Mouse (Mus musculus) embryonic facial prominence, embryonic 12.5 days (tissue): Measurements from ENCODE around the gene Ccr9. TPM values are rescaled to one million over a fixed set of nuclear protein-coding genes. Genes with fewer than 3 reads are reported as not detected.
"Not testable (repeated sequence)": the region's sequence is repeated elsewhere in the genome, so short reads cannot be mapped to it uniquely, and the experiment has no call there.

Experiments used
- ATAC-seq: fragments of 200-750 bp; cut with Nextera tagmentation; 2 replicates; pipeline ENCODE4 v1.8.0; 2017; ENCODE audit not compliant: insufficient number of reproducible peaks, insufficient read depth, low FRiP score, low TSS enrichment
- H3K27ac ChIP-seq: fragments of 300-500 bp; sonication (generic); 2 replicates; pipeline ENCODE4 v1.5.1; 2016; ENCODE audit warnings: mild to moderate bottlenecking
- H3K27me3 ChIP-seq: fragments of 300-500 bp; sonication (generic); 2 replicates; pipeline ENCODE4 v1.6.1; 2016; ENCODE audit warnings: mild to moderate bottlenecking, moderate library complexity
- H3K36me3 ChIP-seq: fragments of 300-500 bp; sonication (generic); 2 replicates; pipeline ENCODE4 v1.6.1; 2016; ENCODE audit warnings: mild to moderate bottlenecking
- H3K4me1 ChIP-seq: fragments of 300-500 bp; sonication (generic); 2 replicates; pipeline ENCODE4 v1.6.1; 2016
- H3K4me2 ChIP-seq: fragments of 300-500 bp; sonication (generic); replicated peaks from 2 replicates; pipeline ENCODE4 v1.6.1; 2016; ENCODE audit warnings: mild to moderate bottlenecking, moderate library complexity
- H3K4me3 ChIP-seq: fragments of 300-500 bp; sonication (generic); 2 replicates; pipeline ENCODE4 v1.5.1; 2016; ENCODE audit warnings: mild to moderate bottlenecking
- H3K9ac ChIP-seq: fragments of 300-500 bp; sonication (generic); 2 replicates; pipeline ENCODE4 v1.6.1; 2016; ENCODE audit warnings: mild to moderate bottlenecking, moderate library complexity
- H3K9me3 ChIP-seq: fragments of 300-500 bp; sonication (generic); 2 replicates; pipeline ENCODE4 v1.6.1; 2016; ENCODE audit warnings: mild to moderate bottlenecking, moderate library complexity
- WGBS: fragments of 180-500 bp; shearing (Covaris S2); methylation state at CpG from one replicate; pipeline ENCODE4 v1.1.7; 2016; 5-methylcytosine and 5-hydroxymethylcytosine counted together
- polyA plus RNA-seq: library from polyadenylated mRNA; unstranded; fragments of >200 nt; fragmentation: Nextera tagmentation; extraction: Ambion mirVana; gene quantifications from 2 replicates; pipeline ENCODE4 v1.2.1, GENCODE M21; 2016

The Ccr9 gene
- polyA plus RNA-seq, 1 experiment from 2014 or later, result 0.18 TPM

GRCm38 (mm10) chr9:123762886-123763285 lies 84.6 kb downstream of the Ccr9 start:
- ATAC-seq, result no peak
- WGBS, result 80% methylated on average over 4 of the region's 4 CpGs

DNA sequence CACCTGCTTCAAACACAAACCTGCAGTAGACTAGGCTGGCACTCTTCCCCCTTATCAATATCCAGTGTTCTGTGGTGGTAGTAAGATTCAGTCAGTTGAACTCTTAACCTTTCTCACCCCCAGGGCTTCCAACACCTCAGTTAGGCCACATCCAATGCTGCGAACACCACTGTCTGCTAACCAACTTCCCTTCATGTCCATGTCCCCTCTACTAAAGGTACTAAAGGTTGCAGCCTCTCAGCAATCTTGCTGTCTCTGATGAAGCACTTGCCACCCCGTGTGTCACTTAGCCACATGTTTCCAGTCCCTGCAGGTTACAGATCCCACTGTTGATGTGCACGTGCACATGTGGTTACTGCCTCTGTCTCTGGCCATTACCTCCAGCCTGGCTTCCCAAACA lies 85.5 kb downstream of the Ccr9 start:
- no peak overlapping the region for H3K9ac ChIP-seq
- H3K9me3 ChIP-seq, result no peaks in the 10 kb centered on the region
- no peak for ATAC-seq
- no peak overlapping the region for H3K4me2 ChIP-seq
- H3K4me1 ChIP-seq, result no peaks in the 10 kb centered on the region; the same call in 1 of the 2 replicates
- H3K36me3 ChIP-seq, result no peaks in the 10 kb centered on the region
- no peak overlapping the region for H3K27ac ChIP-seq
- no peaks in the 10 kb centered on the region for H3K27me3 ChIP-seq
- WGBS, result 75% methylated on average over 3 of the region's 3 CpGs
- no peak overlapping the region for H3K4me3 ChIP-seq

More at GRCm38 (mm10) chr9:123762886-123763285, 84.6 kb downstream of the Ccr9 start:
- Histone ChIP-seq H3K4me2 (no peak overlapping the region), H3K4me3 (no peak overlapping the region), H3K36me3 (no peaks in the 10 kb centered on the region), H3K9me3 (no peaks in the 10 kb centered on the region), H3K4me1 (no peaks in the 10 kb centered on the region; the same call in 1 of the 2 replicates), H3K27ac (no peak overlapping the region), H3K27me3 (no peaks in the 10 kb centered on the region), H3K9ac (no peak overlapping the region)

- WGBS, result 84% methylated on average over 3 of the region's 3 CpGs
- H3K4me2 ChIP-seq, result no peak overlapping the region
These were observed 88.8 kb downstream of the Ccr9 start for GRCm38 (mm10) chr9:123766996-123767395.

DNA sequence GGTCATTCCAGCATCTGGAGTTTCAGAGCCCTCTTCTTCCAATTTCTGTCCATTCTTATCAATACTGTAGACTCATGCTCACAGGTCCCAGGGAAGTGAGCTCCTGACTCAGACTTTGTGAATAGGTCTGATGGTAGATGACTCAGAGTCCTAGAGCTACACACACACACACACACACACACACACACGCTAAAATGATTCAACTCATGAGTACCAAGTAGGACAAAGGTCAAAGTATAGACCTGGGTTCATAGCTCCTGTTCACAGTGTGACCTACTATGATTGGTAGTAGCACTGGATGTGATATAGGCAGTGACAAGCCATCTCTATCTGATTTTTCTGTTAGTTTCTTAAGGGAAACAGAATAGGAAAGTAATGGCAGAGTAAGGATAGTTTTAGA lies 90.2 kb downstream of the Ccr9 start:
- H3K4me1 ChIP-seq, result no peaks in the 10 kb centered on the region
- H3K36me3 ChIP-seq, result no peaks in the 10 kb centered on the region
- H3K27ac ChIP-seq, result no peak overlapping the region
- H3K27me3 ChIP-seq, result no peaks in the 10 kb centered on the region
- H3K9ac ChIP-seq, result no peak overlapping the region
- no peak overlapping the region for H3K4me2 ChIP-seq
- no peak overlapping the region for H3K4me3 ChIP-seq
- 73% methylated on average over 1 of the region's 1 CpGs for whole genome bisulfite sequencing
- H3K9me3 ChIP-seq, result no peaks in the 10 kb centered on the region
- no peak for ATAC-seq

More at GRCm38 (mm10) chr9:123766996-123767395, 88.8 kb downstream of the Ccr9 start:
- H3K4me3 ChIP-seq, result no peak overlapping the region
- no peaks in the 10 kb centered on the region for H3K36me3 ChIP-seq
- ATAC-seq, result no peak
- H3K4me1 ChIP-seq, result no peaks in the 10 kb centered on the region; the same call in 1 of the 2 replicates
- no peak overlapping the region for H3K27ac ChIP-seq
- no peaks in the 10 kb centered on the region for H3K9me3 ChIP-seq
- no peak overlapping the region for H3K9ac ChIP-seq
- H3K27me3 ChIP-seq, result no peaks in the 10 kb centered on the region

DNA sequence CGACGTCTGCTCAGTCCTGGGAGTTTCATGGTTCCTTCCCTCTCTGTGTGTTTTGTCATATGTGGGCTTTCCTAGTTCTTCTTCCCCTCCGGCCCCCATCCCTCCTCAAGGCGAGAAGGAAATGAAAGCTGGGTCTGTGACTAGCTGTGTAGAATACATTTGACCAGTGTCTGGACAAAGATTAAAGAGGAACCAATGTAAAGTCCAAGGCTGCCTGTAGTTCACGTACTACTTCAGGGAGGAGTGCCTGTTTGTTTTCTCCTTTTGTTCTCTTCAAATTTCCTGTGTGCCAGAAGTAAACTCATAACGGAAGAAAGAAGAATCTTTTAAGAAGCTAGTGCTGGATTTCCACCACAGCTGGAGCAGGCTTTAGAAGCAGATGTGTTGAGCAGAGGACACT lies 91.3 kb downstream of the Ccr9 start:
- Histone ChIP-seq H3K36me3 (no peaks in the 10 kb centered on the region), H3K4me3 (no peak overlapping the region), H3K27me3 (no peaks in the 10 kb centered on the region), H3K27ac (no peak overlapping the region), H3K4me2 (no peak overlapping the region), H3K9ac (no peak overlapping the region), H3K9me3 (no peaks in the 10 kb centered on the region), H3K4me1 (no peaks in the 10 kb centered on the region)
- no peak for ATAC-seq
- 54% methylated on average over 6 of the region's 6 CpGs for WGBS

DNA sequence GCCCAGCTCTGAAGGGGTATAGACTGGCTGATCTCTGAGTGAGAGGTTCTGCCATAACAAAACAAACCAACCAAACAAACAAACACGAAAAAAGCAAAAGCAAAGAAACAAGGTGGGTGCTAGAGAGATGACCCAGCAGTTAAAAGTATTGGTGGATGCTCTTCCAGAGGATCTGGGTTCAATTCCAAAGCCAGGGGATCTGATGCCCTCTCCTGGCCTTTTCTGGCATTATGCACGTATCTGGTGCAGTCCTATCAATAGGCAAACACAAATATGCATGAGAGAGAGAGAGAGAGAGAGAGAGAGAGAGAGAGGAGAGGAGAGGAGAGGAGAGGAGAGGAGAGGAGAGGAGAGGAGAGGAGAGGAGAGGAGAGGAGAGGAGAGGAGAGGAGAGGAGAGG lies 95.1 kb downstream of the Ccr9 start:
- H3K27ac ChIP-seq, H3K36me3 ChIP-seq, H3K27me3 ChIP-seq, H3K4me2 ChIP-seq, H3K9ac ChIP-seq, H3K4me3 ChIP-seq, H3K4me1 ChIP-seq, H3K9me3 ChIP-seq, ATAC-seq: not testable (repeated sequence)
- 33% methylated on average over 2 of the region's 2 CpGs for WGBS

DNA sequence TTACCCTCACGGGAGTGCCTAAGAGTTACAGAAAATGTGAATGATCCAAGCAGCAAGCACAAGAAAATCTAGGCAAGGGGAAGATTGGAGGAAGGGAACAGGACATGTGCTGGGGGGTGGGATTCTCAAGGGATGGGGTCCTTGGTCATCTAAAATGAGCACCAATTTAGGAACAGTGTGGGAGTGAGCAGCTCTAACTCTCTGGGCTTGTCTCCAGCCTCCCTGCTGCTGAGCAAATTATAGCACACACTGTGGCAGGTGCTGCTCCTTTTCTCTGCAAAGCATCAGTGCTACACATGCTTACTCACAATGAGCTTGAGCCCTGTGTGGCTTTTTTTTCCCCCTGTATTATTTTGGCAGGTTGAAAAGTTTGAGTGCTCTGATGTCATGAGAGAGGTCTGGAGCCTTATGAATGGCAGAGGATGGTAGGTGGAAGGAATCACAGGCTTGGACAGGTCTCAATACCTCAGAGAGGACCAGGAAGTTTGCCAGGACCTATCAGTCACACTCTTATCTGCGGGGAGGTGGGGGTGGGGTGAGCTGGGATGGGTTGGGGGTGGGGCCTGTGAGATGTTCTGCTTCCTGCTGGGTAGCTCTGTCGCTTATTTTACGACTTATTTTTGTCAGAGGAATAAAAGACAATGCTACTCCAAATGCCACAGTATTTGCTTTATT lies 110.8 kb downstream of the Ccr9 start:
- Histone ChIP-seq H3K27ac (no peak overlapping the region), H3K9ac (no peak overlapping the region), H3K27me3 (no peaks in the 10 kb centered on the region), H3K4me1 (no peaks in the 10 kb centered on the region), H3K4me3 (no peak overlapping the region), H3K9me3 (peaks cover 1% of the 10 kb centered on the region; the same call in 1 of the 2 replicates), H3K36me3 (peaks cover 44% of the 10 kb centered on the region), H3K4me2 (no peak overlapping the region)
- ATAC-seq, result no peak
- 79% methylated on average over 4 of the region's 4 CpGs for WGBS

- ATAC-seq, result no peak
- H3K36me3 ChIP-seq, result peaks cover 49% of the 10 kb centered on the region
- WGBS, result 75% methylated on average over 3 of the region's 3 CpGs
These were observed 117.9 kb downstream of the Ccr9 start for GRCm38 (mm10) chr9:123796174-123796573.

GRCm38 (mm10) chr9:123801527-123801926 lies 123.3 kb downstream of the Ccr9 start:
- 96% methylated on average over 1 of the region's 1 CpGs for WGBS
- Histone ChIP-seq H3K36me3 (peaks cover 14% of the 10 kb centered on the region), H3K4me2 (no peak overlapping the region), H3K27ac (no peak overlapping the region), H3K9me3 (no peaks in the 10 kb centered on the region), H3K4me1 (no peaks in the 10 kb centered on the region), H3K27me3 (no peaks in the 10 kb centered on the region), H3K9ac (no peak overlapping the region), H3K4me3 (no peak overlapping the region)
- ATAC-seq, result no peak

More at GRCm38 (mm10) chr9:123796174-123796573, 117.9 kb downstream of the Ccr9 start:
- Histone ChIP-seq H3K9ac (no peak overlapping the region), H3K9me3 (no peaks in the 10 kb centered on the region), H3K4me3 (no peak overlapping the region), H3K4me1 (no peaks in the 10 kb centered on the region), H3K27ac (no peak overlapping the region), H3K4me2 (no peak overlapping the region), H3K27me3 (no peaks in the 10 kb centered on the region)

- Histone ChIP-seq H3K9ac (no peak overlapping the region), H3K4me2 (no peak overlapping the region), H3K27ac (no peak overlapping the region), H3K9me3 (no peaks in the 10 kb centered on the region), H3K4me1 (no peaks in the 10 kb centered on the region), H3K27me3 (no peaks in the 10 kb centered on the region), H3K36me3 (peaks cover 7% of the 10 kb centered on the region), H3K4me3 (no peak overlapping the region)
- WGBS, result 93% methylated on average over 2 of the region's 2 CpGs
- ATAC-seq, result no peak
These were observed 124.2 kb downstream of the Ccr9 start for GRCm38 (mm10) chr9:123802421-123802820.

DNA sequence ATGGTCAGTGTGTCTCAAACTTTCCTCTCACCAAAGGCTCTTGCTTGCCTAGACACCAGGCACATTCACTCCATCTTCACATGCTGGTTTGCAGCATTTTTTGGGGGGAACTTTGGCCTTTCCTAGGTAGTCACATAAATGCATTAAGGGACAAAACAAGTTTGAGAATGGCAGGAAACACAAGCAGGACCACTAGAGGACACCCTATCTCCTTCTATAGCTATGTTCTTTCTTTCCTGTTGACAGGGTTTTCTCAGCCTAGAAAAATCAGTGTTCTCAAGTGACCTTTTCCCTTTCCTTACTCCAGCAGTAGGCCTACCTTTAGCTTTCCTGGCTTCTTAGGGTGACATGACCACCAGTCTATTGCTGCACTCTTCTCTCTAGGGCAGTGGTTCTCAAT lies 124.7 kb downstream of the Ccr9 start:
- no peaks in the 10 kb centered on the region for H3K27me3 ChIP-seq
- H3K9me3 ChIP-seq, result no peaks in the 10 kb centered on the region
- no peak overlapping the region for H3K4me2 ChIP-seq
- no peaks in the 10 kb centered on the region for H3K4me1 ChIP-seq
- H3K36me3 ChIP-seq, result peaks cover 6% of the 10 kb centered on the region
- no peak overlapping the region for H3K27ac ChIP-seq
- no peak for ATAC-seq
- no peak overlapping the region for H3K4me3 ChIP-seq
- H3K9ac ChIP-seq, result no peak overlapping the region

DNA sequence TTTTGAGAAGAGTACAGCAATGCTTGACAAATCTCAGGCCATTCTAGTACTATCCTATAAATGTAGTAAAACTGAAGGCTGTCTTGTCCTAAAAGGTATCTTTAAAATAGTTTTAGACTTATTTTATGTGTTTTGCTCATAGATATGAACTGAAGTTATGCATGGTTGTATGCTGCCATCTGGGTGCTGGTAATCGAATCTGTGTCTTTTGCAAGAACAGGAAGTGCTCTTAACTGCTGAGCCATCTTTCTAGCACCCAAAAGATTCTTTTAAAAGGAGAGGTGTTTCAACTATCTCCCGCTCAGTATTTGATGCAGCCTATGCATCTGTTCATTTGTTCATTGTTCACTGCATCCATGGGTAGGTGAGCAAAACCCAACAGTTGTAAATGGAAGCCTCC lies 127.0 kb downstream of the Ccr9 start:
- Histone ChIP-seq H3K27me3 (no peaks in the 10 kb centered on the region), H3K9me3 (no peaks in the 10 kb centered on the region), H3K4me3 (no peak overlapping the region), H3K4me2 (no peak overlapping the region), H3K27ac (no peak overlapping the region), H3K36me3 (peaks cover 9% of the 10 kb centered on the region), H3K9ac (no peak overlapping the region), H3K4me1 (no peaks in the 10 kb centered on the region)
- no peak for ATAC-seq
- 83% methylated on average over 2 of the region's 2 CpGs for WGBS
